ENCODE assay signal across 12 mouse cellular contexts in the genomic region with DNA sequence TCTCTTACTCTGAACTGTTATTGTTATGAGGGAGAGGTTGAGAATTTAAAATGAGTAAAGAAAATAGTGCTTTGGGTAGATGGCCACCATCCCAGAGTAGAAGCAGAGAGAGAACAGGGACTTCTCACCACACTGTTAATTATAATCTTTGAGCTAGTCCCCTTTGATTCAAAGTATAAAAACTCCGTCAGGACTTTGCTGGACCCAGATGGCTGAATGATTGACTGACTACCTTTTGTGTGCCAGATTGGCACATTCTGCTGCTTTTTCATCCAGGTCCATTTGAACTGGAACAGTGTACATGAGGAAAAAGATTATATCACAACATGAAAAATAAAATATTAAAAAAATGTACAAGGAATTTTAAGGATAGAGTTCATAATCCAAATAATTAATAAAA.
"Had no signal": no experiment of that assay in that cellular context is flagged by ENCODE, and none has a peak within 500 bp of the region (broad histone marks: within the 10 kb centered on the region; RNA-seq: fewer than 3 reads in every experiment).

No protein-coding gene starts in this region.

- H3K4me2 ChIP-seq: limb, embryonic 15.5 days; liver, embryonic 12.5 days; lung, embryonic 14.5 days; midbrain, embryonic 15.5 days; neural tube, embryonic 12.5 days had no signal

- H3K9ac ChIP-seq: limb, embryonic 15.5 days; liver, embryonic 12.5 days; lung, embryonic 14.5 days; midbrain, embryonic 15.5 days; neural tube, embryonic 12.5 days had no signal

- H3K9me3 ChIP-seq: limb, embryonic 15.5 days; liver, embryonic 12.5 days; midbrain, embryonic 10.5 days; midbrain, embryonic 15.5 days; neural tube, embryonic 12.5 days had no signal

- DNase-seq: kidney, adult 18-20 months; layer of hippocampus, postnatal 36 days; lung, embryonic 14.5 days; lung, postnatal 10 days; lung, postnatal 4 days; thymus, adult 18-20 months; thymus, postnatal 14 days had no signal

- H3K27ac ChIP-seq: limb, embryonic 15.5 days; liver, embryonic 12.5 days; midbrain, embryonic 10.5 days; midbrain, embryonic 15.5 days; neural tube, embryonic 12.5 days had no signal

- H3K4me1 ChIP-seq: limb, embryonic 15.5 days; liver, embryonic 12.5 days; midbrain, embryonic 10.5 days; midbrain, embryonic 15.5 days; neural tube, embryonic 12.5 days had no signal

- H3K36me3 ChIP-seq: limb, embryonic 15.5 days; liver, embryonic 12.5 days; midbrain, embryonic 10.5 days; midbrain, embryonic 15.5 days; neural tube, embryonic 12.5 days had no signal

- H3K4me3 ChIP-seq: limb, embryonic 15.5 days; liver, embryonic 12.5 days; midbrain, embryonic 10.5 days; midbrain, embryonic 15.5 days; neural tube, embryonic 12.5 days had no signal

- H3K27me3 ChIP-seq: limb, embryonic 15.5 days; liver, embryonic 12.5 days; midbrain, embryonic 15.5 days; neural tube, embryonic 12.5 days had no signal

- ATAC-seq: liver, embryonic 12.5 days; midbrain, embryonic 15.5 days had no signal
